Mouse (Mus musculus) lung, postnatal 36 days (tissue): ENCODE data around the gene Atrnl1.
"Not testable (repeated sequence)": the region's sequence is repeated elsewhere in the genome, so short reads cannot be mapped to it uniquely, and the experiment has no call there.

Experiments
- DNase-seq: peaks from one replicate; pipeline ENCODE4 v3.0.0; 2022; ENCODE audit warnings: mixed read lengths

The Atrnl1 gene

GRCm38 (mm10) chr19:57610058-57610475 is 767 bp upstream of the Atrnl1 start:
- DNase-seq: no peak

- peak; percentile 71 for DNase-seq
Observed at GRCm38 (mm10) chr19:57611291-57612178, 701 bp downstream of the Atrnl1 start.

DNA sequence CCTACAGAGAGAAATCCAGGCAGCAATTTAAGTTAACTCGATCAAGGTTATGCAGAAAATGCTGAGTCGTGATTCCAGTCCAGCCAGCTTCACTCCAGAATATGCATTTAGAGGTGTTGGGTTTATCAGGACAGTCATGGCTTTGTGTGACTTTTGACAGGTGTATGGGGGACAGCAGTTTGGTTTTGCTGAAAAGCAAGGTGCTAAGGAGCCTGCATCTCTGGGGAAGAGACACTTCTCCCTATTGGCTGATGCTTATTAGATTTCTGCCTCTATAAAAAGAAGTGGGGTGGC is 1.3 kb downstream of the Atrnl1 start:
- DNase-seq: no peak

GRCm38 (mm10) chr19:57615972-57616621 is 5.3 kb downstream of the Atrnl1 start:
- no peak for DNase-seq

DNA sequence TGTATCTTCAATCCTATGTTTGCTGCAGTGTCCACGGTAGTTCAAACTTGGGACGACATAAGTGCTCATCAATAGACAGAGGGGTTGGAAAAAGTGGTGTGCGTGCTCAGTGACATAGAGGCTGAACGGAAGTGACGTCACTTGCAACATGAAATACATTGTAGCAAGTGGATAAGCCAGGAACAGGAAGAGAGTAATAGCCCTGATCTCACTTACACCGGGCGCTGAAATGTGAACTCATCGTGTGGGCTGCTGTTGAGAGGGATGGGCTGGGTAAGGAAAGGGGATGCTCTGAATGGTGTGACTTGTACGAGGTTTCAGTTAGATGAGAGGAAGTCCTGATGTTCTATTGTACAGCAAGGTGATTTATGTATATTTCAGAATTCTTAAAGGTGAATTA is 8.3 kb downstream of the Atrnl1 start:
- no peak for DNase-seq

GRCm38 (mm10) chr19:57621814-57622213 is 11.0 kb downstream of the Atrnl1 start:
- peak; percentile 53 for DNase-seq

- no peak for DNase-seq
Observed at GRCm38 (mm10) chr19:57625738-57626137, 14.9 kb downstream of the Atrnl1 start.

GRCm38 (mm10) chr19:57627251-57627650 is 16.4 kb downstream of the Atrnl1 start:
- DNase-seq: peak; percentile 30

GRCm38 (mm10) chr19:57642536-57642935 is 31.7 kb downstream of the Atrnl1 start:
- DNase-seq: no peak

DNA sequence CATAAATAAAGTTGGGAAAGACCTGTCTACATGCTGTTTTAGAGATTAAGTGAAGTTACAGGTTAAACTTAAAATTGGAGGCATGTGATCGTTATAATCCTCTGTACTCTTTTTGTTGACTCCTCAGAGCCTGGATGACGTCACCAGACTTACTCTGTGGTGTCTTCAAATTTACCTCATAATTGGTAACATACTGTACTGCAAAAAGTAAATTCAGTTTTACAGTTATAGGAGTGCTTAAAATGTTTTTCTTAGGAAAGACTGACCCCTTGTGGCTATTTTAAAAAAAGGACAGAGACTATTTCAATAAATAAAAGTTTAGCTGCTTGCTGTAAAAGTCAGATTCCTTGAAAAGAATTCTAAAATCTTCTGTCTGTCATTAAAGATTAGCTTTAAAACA is 32.1 kb downstream of the Atrnl1 start:
- DNase-seq: peak; percentile 30

- DNase-seq: no peak
Observed at GRCm38 (mm10) chr19:57648202-57648943, 37.5 kb downstream of the Atrnl1 start.

DNA sequence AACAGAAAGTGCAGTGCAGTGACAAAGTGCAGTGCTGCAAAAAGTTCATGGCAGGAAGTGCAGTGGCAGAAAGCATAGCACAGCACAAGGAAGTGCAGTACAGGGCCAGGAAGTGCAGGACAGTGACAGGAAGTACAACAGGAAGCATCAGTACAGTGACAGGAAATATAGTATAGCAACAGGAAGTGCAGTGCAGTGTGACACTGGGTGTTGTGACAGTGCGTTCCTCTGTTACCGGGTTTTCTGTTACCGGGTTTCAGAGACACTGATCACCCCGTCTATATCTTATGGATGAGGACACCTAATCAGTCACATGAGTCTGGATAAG is 38.1 kb downstream of the Atrnl1 start:
- no peak for DNase-seq

DNA sequence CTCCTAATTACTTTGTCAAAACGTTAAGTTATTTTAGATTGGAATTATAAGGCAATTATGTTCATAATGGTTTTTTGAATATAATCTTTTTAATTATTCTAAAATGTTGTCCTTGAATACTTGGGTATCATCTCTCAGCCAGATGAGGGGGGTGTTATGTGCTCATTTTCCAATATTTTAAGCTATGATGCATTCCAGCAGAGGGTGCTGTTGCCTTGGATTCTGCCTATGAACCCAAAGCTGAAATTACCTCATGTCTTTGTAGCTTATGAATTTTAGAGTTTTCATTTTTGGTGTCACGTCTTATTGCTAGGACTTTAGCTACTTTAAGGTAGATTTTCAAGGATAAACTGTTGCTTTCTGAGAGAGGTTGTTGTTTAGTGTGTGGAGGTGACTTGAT is 44.2 kb downstream of the Atrnl1 start:
- DNase-seq: peak; percentile 74

GRCm38 (mm10) chr19:57655491-57655890 is 44.7 kb downstream of the Atrnl1 start:
- no peak for DNase-seq

- DNase-seq: no peak
Observed at GRCm38 (mm10) chr19:57657426-57658087, 46.7 kb downstream of the Atrnl1 start.

DNA sequence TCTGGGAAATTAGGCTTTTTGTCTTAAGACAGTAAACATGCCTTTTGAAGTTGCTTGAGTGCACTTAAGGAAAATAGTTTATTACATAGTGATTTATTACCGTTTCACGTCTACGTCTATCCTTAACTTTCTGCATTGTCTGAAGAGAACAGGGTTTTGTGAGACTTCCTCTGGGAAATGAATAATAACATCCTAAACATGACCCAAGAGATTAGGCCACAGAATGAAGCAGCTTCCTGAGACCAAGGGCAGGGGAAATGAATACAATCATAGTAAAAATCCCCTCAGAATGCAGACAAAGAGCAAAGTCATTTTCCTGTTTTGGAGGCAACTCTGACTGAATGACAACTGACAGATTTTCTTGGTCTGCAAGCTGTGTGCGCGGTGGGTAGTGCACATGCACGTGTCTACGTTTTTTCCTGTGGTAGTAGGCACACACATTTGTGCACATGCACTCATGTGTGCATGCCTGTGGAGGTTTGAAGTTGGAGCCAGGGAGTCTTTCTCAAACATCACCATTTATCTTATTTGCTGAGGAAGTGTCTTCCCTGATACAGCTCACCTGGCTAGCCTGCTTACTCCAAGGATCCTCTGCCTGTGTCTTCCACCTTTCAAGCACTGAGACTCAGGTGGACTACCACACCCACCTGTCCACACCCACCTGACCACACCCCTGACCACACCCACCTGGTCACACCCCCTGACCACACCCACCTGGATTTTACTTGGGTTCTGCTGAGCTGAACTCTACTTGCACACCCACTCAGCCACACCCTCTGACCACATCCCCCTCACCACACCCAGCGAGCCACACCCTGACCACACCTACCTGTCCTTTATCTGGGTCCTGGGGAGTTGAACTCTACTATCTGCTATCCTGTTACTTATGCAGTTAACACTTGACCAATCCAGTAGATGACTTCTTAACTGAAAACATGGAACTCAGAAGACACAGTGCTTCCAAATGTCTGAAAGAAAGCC is 47.6 kb downstream of the Atrnl1 start:
- no peak for DNase-seq

- no peak for DNase-seq
Observed at GRCm38 (mm10) chr19:57667011-57667410, 56.2 kb downstream of the Atrnl1 start.

- no peak for DNase-seq
Observed at GRCm38 (mm10) chr19:57667946-57668345, 57.1 kb downstream of the Atrnl1 start.

GRCm38 (mm10) chr19:57679455-57679854 is 68.6 kb downstream of the Atrnl1 start:
- DNase-seq: no peak

GRCm38 (mm10) chr19:57686596-57686995 is 75.8 kb downstream of the Atrnl1 start:
- no peak for DNase-seq

- DNase-seq: no peak
Observed at GRCm38 (mm10) chr19:57692566-57692965, 81.7 kb downstream of the Atrnl1 start.

DNA sequence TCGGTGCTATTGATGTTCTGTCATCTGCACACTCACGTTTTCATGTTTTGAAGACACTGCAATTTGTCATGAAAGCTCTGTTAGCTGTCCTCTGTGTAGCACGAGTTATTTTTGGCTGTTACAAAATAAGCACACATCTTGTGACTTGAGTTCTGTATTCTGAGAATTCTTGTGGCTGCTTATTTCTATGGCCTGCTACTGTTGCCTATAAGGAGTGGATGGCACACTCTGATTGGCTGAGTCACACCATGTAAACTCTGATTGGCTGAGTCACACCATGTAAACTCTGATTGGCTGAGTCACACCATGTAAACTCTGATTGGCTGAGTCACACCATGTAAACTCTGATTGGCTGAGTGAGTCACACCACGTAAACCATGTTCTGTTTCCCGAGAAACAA is 85.9 kb downstream of the Atrnl1 start:
- DNase-seq: not testable (repeated sequence)
